Mouse (Mus musculus) liver, postnatal 0 days (tissue): Measurements from ENCODE around the gene Gm20388.

Experiments
- CTCF ChIP-seq: sonication (generic); IDR thresholded peaks from 2 replicates; pipeline ENCODE4 v1.5.1; 2016; ENCODE audit warnings: antibody characterized with exemption, low read depth
- EP300 ChIP-seq: IDR thresholded peaks from 2 replicates; pipeline ENCODE4 v1.6.1; 2016; ENCODE audit warnings: antibody characterized with exemption, low read depth, mild to moderate bottlenecking

DNA sequence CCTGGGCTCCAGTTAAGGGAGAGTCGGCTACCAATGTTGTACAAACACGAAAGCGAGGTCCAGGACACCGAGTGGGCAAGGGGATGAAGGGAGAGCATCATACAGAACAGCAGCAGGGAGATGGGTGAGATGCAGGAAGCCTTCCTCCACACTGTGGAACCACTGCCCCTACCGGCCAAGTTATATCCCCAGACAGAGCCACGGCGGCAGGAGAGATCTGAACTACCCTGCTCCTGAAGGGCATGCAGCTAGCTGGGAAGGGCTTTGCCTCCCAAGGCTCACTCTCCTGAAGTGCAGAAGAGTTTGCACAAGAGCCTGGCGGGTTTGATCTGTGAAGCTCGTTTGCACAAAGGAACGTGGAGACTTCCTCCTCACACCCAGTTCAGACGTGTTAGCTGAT is 1480.0 kb downstream of the Gm20388 start:
- TF ChIP-seq CTCF (peak; percentile 66), EP300 (no peak)
